Mouse (Mus musculus): ENCODE data around the gene Olfr456. TPM values are rescaled to one million over a fixed set of nuclear protein-coding genes. Genes with fewer than 3 reads are reported as not detected.

Olfr456 gene
- polyA plus RNA-seq, 1 experiment from 2014 or later, result not detected

DNA sequence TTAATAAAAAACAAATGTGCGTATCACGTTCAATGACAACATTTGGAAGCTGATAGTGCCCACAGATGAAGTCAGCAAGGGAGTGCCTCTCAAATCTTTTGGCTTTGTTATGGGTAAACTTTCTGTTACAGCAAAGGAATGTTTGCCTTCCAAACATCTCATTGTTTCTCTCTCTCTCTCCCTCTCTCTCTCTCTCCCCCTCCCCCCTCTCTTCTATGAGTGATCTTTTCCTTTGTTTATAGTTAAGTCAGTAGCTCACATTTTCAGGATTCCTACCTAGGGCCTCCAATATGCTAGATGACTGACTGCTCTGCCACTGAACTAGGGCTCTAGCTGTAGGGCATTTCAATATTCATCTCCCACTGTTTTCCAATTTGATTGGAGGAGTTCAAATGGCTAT, 42.5 kb downstream of the Olfr456 start:
- in situ Hi-C loops (cut with MboI; ENCODE audit: low pct_unique_long_range_greater_than_20kb), result no loop called here
- no peaks in the 10 kb centered on the region for H3K27me3 ChIP-seq
- DNase-seq (ENCODE audit: low read depth, low spot score) (no peak), ATAC-seq (no peak)
- no peak for TF ChIP-seq CTCF (IDR thresholded peaks at IDR 0.05)
- ChIA-PET CTCF (interaction anchor here (0.7 kb wide), 1 partner anchor 120 kb away, joined by 3 read pairs; no protein-coding TSS in a partner anchor), POLR2A (interaction anchor here (1.2 kb wide), 1 partner anchor 43 kb away, joined by 3 read pairs; the partner anchor contains the start of gene Olfr456)

DNA sequence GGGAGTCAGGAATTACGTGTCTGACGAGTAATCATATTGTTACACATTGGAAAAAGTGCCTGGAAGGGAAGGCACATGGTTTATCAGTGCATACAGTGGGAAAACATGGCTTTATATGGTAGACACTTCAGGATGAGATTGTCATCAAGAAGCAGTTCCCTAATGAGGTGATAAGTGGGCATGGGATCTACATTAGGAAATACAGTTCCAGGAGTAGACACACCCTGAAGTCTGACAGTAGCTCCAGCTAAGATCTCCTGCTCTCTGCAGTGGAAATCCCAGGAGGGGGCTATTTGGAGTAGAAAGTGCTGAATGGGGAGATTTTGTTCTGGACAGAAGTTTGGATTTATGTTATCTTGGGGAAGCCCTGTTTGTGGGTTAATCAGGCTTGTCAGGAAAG, 45.6 kb downstream of the Olfr456 start:
- no peaks in the 10 kb centered on the region for H3K27me3 ChIP-seq
- no peak for TF ChIP-seq CTCF (IDR thresholded peaks at IDR 0.05)
- ATAC-seq (no peak), DNase-seq (ENCODE audit: low read depth, low spot score) (no peak)
- CTCF ChIA-PET, result no interaction called here
- in situ Hi-C loops (cut with MboI; ENCODE audit: low pct_unique_long_range_greater_than_20kb), result no loop called here
- POLR2A ChIA-PET, result no interaction called here

Other genes starting within 250 kb of the Olfr456 start
- 52.2 TPM for gene Gstk1, start 241.3 kb downstream of the Olfr456 start, polyA plus RNA-seq (2021)
- 0.12 TPM for gene Tmem139, start 225.2 kb downstream of the Olfr456 start, polyA plus RNA-seq (2021)
- 19.8 TPM for gene Casp2, start 222.2 kb downstream of the Olfr456 start, polyA plus RNA-seq (2021)
- 0.21 TPM for gene Clcn1, start 200.5 kb downstream of the Olfr456 start, polyA plus RNA-seq (2021)
- 0.89 TPM for gene Fam131b, start 162.6 kb downstream of the Olfr456 start, polyA plus RNA-seq (2021)
- 336 TPM for gene Zyx, start 137.6 kb downstream of the Olfr456 start, polyA plus RNA-seq (2021)
- gene Epha1, start 113.9 kb downstream of the Olfr456 start, polyA plus RNA-seq (2021), result 0.27 TPM
- gene Tas2r143, start 87.0 kb downstream of the Olfr456 start, polyA plus RNA-seq (2021), result not detected
- not detected for gene Tas2r135, start 81.8 kb downstream of the Olfr456 start, polyA plus RNA-seq (2021)
- not detected for gene Tas2r126, start 52.7 kb downstream of the Olfr456 start, polyA plus RNA-seq (2021)
- not detected for gene Olfr458, start 22.0 kb downstream of the Olfr456 start, polyA plus RNA-seq (2021)
- gene Olfr457, start 10.9 kb downstream of the Olfr456 start, polyA plus RNA-seq (2021), result not detected
- gene Olfr455, start 60.4 kb upstream of the Olfr456 start, polyA plus RNA-seq (2021), result not detected
- not detected for gene Tcaf3, start 110.5 kb upstream of the Olfr456 start, polyA plus RNA-seq (2021)
- 9.0 TPM for gene Tcaf2, start 158.0 kb upstream of the Olfr456 start, polyA plus RNA-seq (2021)
- 69.7 TPM for gene Tcaf1, start 222.9 kb upstream of the Olfr456 start, polyA plus RNA-seq (2021)